Mouse (Mus musculus): ENCODE results near the gene Clk3.

- no peak for TF ChIP-seq EP300 (IDR thresholded peaks at IDR 0.05; ENCODE audit: low read depth)
- no peak for TF ChIP-seq CTCF (IDR thresholded peaks at IDR 0.05; ENCODE audit: low read depth)
These were observed 45.0 kb upstream of the Clk3 start for GRCm38 (mm10) chr9:57810691-57811090.

Data from heart, postnatal 0 days (tissue).